Mouse (Mus musculus): ENCODE data around the gene Cct5. TPM values are rescaled to one million over a fixed set of nuclear protein-coding genes. Genes with fewer than 3 reads are reported as not detected.

The Cct5 gene
- total and polyA plus RNA-seq, 2 experiments from 2014 or later, result 279 to 416 TPM

GRCm38 (mm10) chr15:31617261-31617660 is 15.7 kb upstream of the Cct5 start:
- Histone ChIP-seq H3K9ac (replicated peaks; ENCODE audit: low read length) (no peak overlapping the region), H3K36me3 (ENCODE audit: insufficient read depth, low read length) (0 out of 2 replicates have a peak, but pooled peaks cover 6% of the 10 kb centered on the region), H3K27me3 (ENCODE audit: insufficient read depth, low read length) (no peaks in the 10 kb centered on the region), H3K4me2 (ENCODE audit: low read depth, low read length) (no peak overlapping the region), H3K4me3 (ENCODE audit: low read length) (no peak overlapping the region), H3K9me3 (ENCODE audit: low read length) (no peaks in the 10 kb centered on the region), H3K27ac (no peak overlapping the region), H3K4me1 (ENCODE audit: insufficient read depth, low read length) (no peaks in the 10 kb centered on the region)
- WGBS, result 90% methylated on average over 9 of the region's 9 CpGs
- no peak for TF ChIP-seq CTCF (IDR thresholded peaks at IDR 0.05; ENCODE audit: low read depth)
- ATAC-seq (no peak), DNase-seq (ENCODE audit: low spot score) (no peak)

- Histone ChIP-seq H3K27me3 (ENCODE audit: insufficient read depth, low read length) (no peaks in the 10 kb centered on the region), H3K4me1 (ENCODE audit: insufficient read depth, low read length) (no peaks in the 10 kb centered on the region), H3K9ac (replicated peaks; ENCODE audit: low read length) (no peak overlapping the region), H3K36me3 (ENCODE audit: insufficient read depth, low read length) (0 out of 2 replicates have a peak, but pooled peaks cover 6% of the 10 kb centered on the region), H3K4me3 (ENCODE audit: low read length) (no peak overlapping the region), H3K9me3 (ENCODE audit: low read length) (no peaks in the 10 kb centered on the region), H3K4me2 (ENCODE audit: low read depth, low read length) (no peak overlapping the region), H3K27ac (no peak overlapping the region)
- 87% methylated on average over 2 of the region's 2 CpGs for WGBS
- DNase-seq (ENCODE audit: low spot score) (no peak), ATAC-seq (no peak)
- no peak for TF ChIP-seq CTCF (IDR thresholded peaks at IDR 0.05; ENCODE audit: low read depth)
Observed at GRCm38 (mm10) chr15:31614666-31615065, 13.1 kb upstream of the Cct5 start.

GRCm38 (mm10) chr15:31613826-31614453 is 12.3 kb upstream of the Cct5 start:
- Histone ChIP-seq H3K27ac (no peak overlapping the region), H3K36me3 (ENCODE audit: insufficient read depth, low read length) (0 out of 2 replicates have a peak, but pooled peaks cover 6% of the 10 kb centered on the region), H3K4me1 (ENCODE audit: insufficient read depth, low read length) (no peaks in the 10 kb centered on the region), H3K9ac (replicated peaks; ENCODE audit: low read length) (no peak overlapping the region), H3K9me3 (ENCODE audit: low read length) (no peaks in the 10 kb centered on the region), H3K4me3 (ENCODE audit: low read length) (no peak overlapping the region), H3K27me3 (ENCODE audit: insufficient read depth, low read length) (no peaks in the 10 kb centered on the region), H3K4me2 (ENCODE audit: low read depth, low read length) (no peak overlapping the region)
- no peak for ATAC-seq
- TF ChIP-seq CTCF (IDR thresholded peaks at IDR 0.05; ENCODE audit: low read depth), result no peak
- 85% methylated on average over 6 of the region's 6 CpGs for WGBS
- no peak for DNase-seq (ENCODE audit: low spot score)

GRCm38 (mm10) chr15:31611976-31612375 is 10.4 kb upstream of the Cct5 start:
- Histone ChIP-seq H3K9me3 (ENCODE audit: low read length) (no peaks in the 10 kb centered on the region), H3K4me3 (ENCODE audit: low read length) (no peak overlapping the region), H3K9ac (replicated peaks; ENCODE audit: low read length) (no peak overlapping the region), H3K36me3 (ENCODE audit: insufficient read depth, low read length) (0 out of 2 replicates have a peak, but pooled peaks cover 2% of the 10 kb centered on the region), H3K4me2 (ENCODE audit: low read depth, low read length) (no peak overlapping the region), H3K27me3 (ENCODE audit: insufficient read depth, low read length) (no peaks in the 10 kb centered on the region), H3K27ac (no peak overlapping the region), H3K4me1 (ENCODE audit: insufficient read depth, low read length) (no peaks in the 10 kb centered on the region)
- 95% methylated on average over 4 of the region's 4 CpGs for WGBS
- no peak for TF ChIP-seq CTCF (IDR thresholded peaks at IDR 0.05; ENCODE audit: low read depth)
- DNase-seq (ENCODE audit: low spot score), result no peak
- no peak for ATAC-seq

- H3K27me3 ChIP-seq (ENCODE audit: insufficient read depth, low read length), result no peaks in the 10 kb centered on the region
- no peaks in the 10 kb centered on the region for H3K9me3 ChIP-seq (ENCODE audit: low read length)
- 48% methylated on average over 3 of the region's 3 CpGs for WGBS
- no peak overlapping the region for H3K9ac ChIP-seq (replicated peaks; ENCODE audit: low read length)
- no peak overlapping the region for H3K4me2 ChIP-seq (ENCODE audit: low read depth, low read length)
- no peak overlapping the region for H3K4me3 ChIP-seq (ENCODE audit: low read length)
- peak; percentile 75 for TF ChIP-seq CTCF (IDR thresholded peaks at IDR 0.05; ENCODE audit: low read depth)
- ATAC-seq, result peak; percentile 75; the same call in 1 of the 2 replicates
- no peaks in the 10 kb centered on the region for H3K4me1 ChIP-seq (ENCODE audit: insufficient read depth, low read length)
- H3K36me3 ChIP-seq (ENCODE audit: insufficient read depth, low read length), result no peaks in the 10 kb centered on the region
- peak; percentile 73 for DNase-seq (ENCODE audit: low spot score)
- no peak overlapping the region for H3K27ac ChIP-seq
Observed at GRCm38 (mm10) chr15:31611027-31611426, 9.4 kb upstream of the Cct5 start.

- 66% methylated on average over 6 of the region's 6 CpGs for WGBS
- no peak for TF ChIP-seq CTCF (IDR thresholded peaks at IDR 0.05; ENCODE audit: low read depth)
Observed at GRCm38 (mm10) chr15:31606821-31607220, 5.2 kb upstream of the Cct5 start.

GRCm38 (mm10) chr15:31603113-31603512 is 1.5 kb upstream of the Cct5 start:
- no peaks in the 10 kb centered on the region for H3K9me3 ChIP-seq (ENCODE audit: low read length)
- H3K4me1 ChIP-seq (ENCODE audit: insufficient read depth, low read length), result peaks cover 8% of the 10 kb centered on the region; the same call in 1 of the 2 replicates
- ATAC-seq (no peak), DNase-seq (ENCODE audit: low spot score) (no peak)
- 0 out of 2 replicates have a peak overlapping the region, but pooled peaks have one; percentile 90 for H3K4me3 ChIP-seq (ENCODE audit: low read length)
- no peak overlapping the region for H3K9ac ChIP-seq (replicated peaks; ENCODE audit: low read length)
- H3K27ac ChIP-seq, result peak overlapping the region; percentile 90
- peak overlapping the region; percentile 57 for H3K4me2 ChIP-seq (ENCODE audit: low read depth, low read length)
- WGBS, result 86% methylated on average over 13 of the region's 13 CpGs
- TF ChIP-seq CTCF (IDR thresholded peaks at IDR 0.05; ENCODE audit: low read depth), result no peak
- no peaks in the 10 kb centered on the region for H3K36me3 ChIP-seq (ENCODE audit: insufficient read depth, low read length)
- H3K27me3 ChIP-seq (ENCODE audit: insufficient read depth, low read length), result no peaks in the 10 kb centered on the region

More at GRCm38 (mm10) chr15:31606821-31607220, 5.2 kb upstream of the Cct5 start:
- no peak overlapping the region for H3K9ac ChIP-seq (replicated peaks; ENCODE audit: low read length)
- no peaks in the 10 kb centered on the region for H3K36me3 ChIP-seq (ENCODE audit: insufficient read depth, low read length)
- no peak overlapping the region for H3K27ac ChIP-seq
- H3K4me1 ChIP-seq (ENCODE audit: insufficient read depth, low read length), result no peaks in the 10 kb centered on the region
- no peaks in the 10 kb centered on the region for H3K27me3 ChIP-seq (ENCODE audit: insufficient read depth, low read length)
- ATAC-seq (no peak), DNase-seq (ENCODE audit: low spot score) (no peak)
- no peak overlapping the region for H3K4me2 ChIP-seq (ENCODE audit: low read depth, low read length)
- H3K9me3 ChIP-seq (ENCODE audit: low read length), result no peaks in the 10 kb centered on the region
- H3K4me3 ChIP-seq (ENCODE audit: low read length), result no peak overlapping the region

Measured in hindbrain, postnatal 0 days (tissue).